Mouse (Mus musculus) CH12.LX (cell line): ENCODE data around the gene Prss12.

Experiments used
- CHD1 ChIP-seq: IDR thresholded peaks from 2 replicates; pipeline ENCODE4 v1.6.1; 2012; ENCODE audit warnings: low read depth, low read length, improper control_type of control experiment, inconsistent platforms
- CHD2 ChIP-seq: IDR thresholded peaks from 2 replicates; pipeline ENCODE4 v1.6.1; 2011; ENCODE audit warnings: low read length, improper control_type of control experiment
- CTCF ChIP-seq, 2 experiments: IDR thresholded peaks in 1 of 2; conservative IDR thresholded peaks in 1 of 2; 2 replicates each; pipeline ENCODE4 v1.5.1; 2011 to 2012; ENCODE audit warnings: low read depth in 2 of 2, low read length in 2 of 2, improper control_type of control experiment in 1 of 2, inconsistent platforms in 1 of 2, mild to moderate bottlenecking in 1 of 2, moderate library complexity in 1 of 2
- ETS1 ChIP-seq: conservative IDR thresholded peaks from 2 replicates; pipeline ENCODE4 v1.6.1; 2012; ENCODE audit warnings: low read depth, mild to moderate bottlenecking, inconsistent platforms, low read length, improper control_type of control experiment, moderate library complexity
- JUN ChIP-seq: IDR thresholded peaks from 2 replicates; pipeline ENCODE4 v1.6.1; 2011; ENCODE audit warnings: low read depth, mild to moderate bottlenecking, low read length, improper control_type of control experiment, moderate library complexity; ENCODE audit not compliant: insufficient read depth
- MEF2A ChIP-seq: IDR thresholded peaks from 2 replicates; pipeline ENCODE4 v1.6.1; 2014; ENCODE audit warnings: low read depth, mild to moderate bottlenecking, inconsistent platforms, low read length, improper control_type of control experiment, borderline replicate concordance
- NRF1 ChIP-seq: IDR thresholded peaks from 2 replicates; pipeline ENCODE4 v1.6.1; 2014; ENCODE audit warnings: low read depth, mild to moderate bottlenecking, inconsistent platforms, low read length, improper control_type of control experiment, moderate library complexity
- POLR2A ChIP-seq: IDR thresholded peaks from 2 replicates; pipeline ENCODE4 v1.6.1; 2011; ENCODE audit warnings: low read depth, mild to moderate bottlenecking, improper control_type of control experiment, low read length
- RAD21 ChIP-seq: IDR thresholded peaks from 2 replicates; pipeline ENCODE4 v1.6.1; 2011; ENCODE audit warnings: low read depth, mild to moderate bottlenecking, low read length, improper control_type of control experiment, moderate library complexity
- TBP ChIP-seq: conservative IDR thresholded peaks from 2 replicates; pipeline ENCODE4 v1.6.1; 2011; ENCODE audit warnings: low read depth, low read length, improper control_type of control experiment
- TCF12 ChIP-seq: IDR thresholded peaks from 2 replicates; pipeline ENCODE4 v1.6.1; 2014; ENCODE audit warnings: low read depth, mild to moderate bottlenecking, inconsistent platforms, low read length, improper control_type of control experiment
- USF1 ChIP-seq: IDR thresholded peaks from 2 replicates; pipeline ENCODE4 v1.6.1; 2014; ENCODE audit warnings: low read depth, mild to moderate bottlenecking, inconsistent platforms, low read length, improper control_type of control experiment
- USF2 ChIP-seq: conservative IDR thresholded peaks from 2 replicates; pipeline ENCODE4 v1.6.1; 2011; ENCODE audit warnings: low read depth, low read length, improper control_type of control experiment
- ZC3H11A ChIP-seq: IDR thresholded peaks from 2 replicates; pipeline ENCODE4 v1.6.1; 2012; ENCODE audit warnings: low read depth, mild to moderate bottlenecking, inconsistent platforms, low read length, improper control_type of control experiment

DNA sequence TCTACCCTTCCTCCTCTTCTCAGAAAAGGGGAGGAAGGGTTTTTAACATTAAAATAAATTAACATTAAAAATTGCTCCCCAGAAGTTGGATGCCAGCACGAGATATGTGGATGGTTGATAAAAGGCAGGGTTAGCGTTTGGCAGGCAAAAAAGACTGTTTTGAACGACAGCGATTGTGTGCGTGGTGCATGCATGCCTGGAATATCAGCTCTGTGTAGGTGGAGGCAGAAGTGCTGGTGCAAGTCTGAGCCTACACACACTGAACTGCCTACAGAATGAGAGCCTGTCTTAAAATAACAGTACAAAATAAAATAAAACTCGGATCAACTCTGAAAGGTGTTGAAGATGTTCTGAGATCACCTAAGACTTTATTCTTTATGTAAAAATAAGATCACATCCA, 57.2 kb downstream of the Prss12 start:
- TF ChIP-seq POLR2A = no peak
- TF ChIP-seq RAD21 = no peak
- TF ChIP-seq CTCF (conservative IDR thresholded peaks at IDR 0.05 in 1 of 2, IDR thresholded peaks at IDR 0.05 in 1 of 2; ENCODE audit: low read depth in 2 of 2, low read length in 2 of 2) = no peak
- no peak for TF ChIP-seq MEF2A
- TF ChIP-seq NRF1 = no peak
- TF ChIP-seq USF1 = no peak
- no peak for TF ChIP-seq ETS1
- TF ChIP-seq ZC3H11A = no peak
- TF ChIP-seq TBP = no peak
- no peak for TF ChIP-seq JUN
- TF ChIP-seq CHD1 = no peak
- TF ChIP-seq CHD2 = no peak
- TF ChIP-seq USF2 = no peak
- no peak for TF ChIP-seq TCF12
